Mouse (Mus musculus) thymus, postnatal 25 days (tissue): ENCODE results near the gene Mtcl1.

Experiments used
- DNase-seq: peaks from one replicate; pipeline ENCODE4 v3.0.0; 2022

Gene Mtcl1

GRCm38 (mm10) chr17:66320716-66321372 is 128.7 kb downstream of the Mtcl1 start:
- no peak for DNase-seq

- DNase-seq: no peak
These were observed 131.5 kb downstream of the Mtcl1 start for GRCm38 (mm10) chr17:66318031-66318430.

- no peak for DNase-seq
These were observed 132.0 kb downstream of the Mtcl1 start for GRCm38 (mm10) chr17:66317576-66317975.

- no peak for DNase-seq
These were observed 132.4 kb downstream of the Mtcl1 start for GRCm38 (mm10) chr17:66317156-66317555.

GRCm38 (mm10) chr17:66315451-66315850 is 134.1 kb downstream of the Mtcl1 start:
- DNase-seq: no peak

GRCm38 (mm10) chr17:66314566-66315285 is 134.8 kb downstream of the Mtcl1 start:
- no peak for DNase-seq

- no peak for DNase-seq
These were observed 147.6 kb downstream of the Mtcl1 start for GRCm38 (mm10) chr17:66301906-66302305.

GRCm38 (mm10) chr17:66301267-66301666 is 148.3 kb downstream of the Mtcl1 start:
- no peak for DNase-seq

- DNase-seq: no peak
These were observed 151.8 kb downstream of the Mtcl1 start for GRCm38 (mm10) chr17:66297721-66298120.

- no peak for DNase-seq
These were observed 156.0 kb downstream of the Mtcl1 start for GRCm38 (mm10) chr17:66293581-66293980.

- no peak for DNase-seq
These were observed 159.7 kb downstream of the Mtcl1 start for GRCm38 (mm10) chr17:66289894-66290293.
